Mouse (Mus musculus): ENCODE data around the gene Rxylt1.
A peak's percentile ranks its signal among the peaks of the same experiment; 100 is the strongest.

Gene Rxylt1

DNA sequence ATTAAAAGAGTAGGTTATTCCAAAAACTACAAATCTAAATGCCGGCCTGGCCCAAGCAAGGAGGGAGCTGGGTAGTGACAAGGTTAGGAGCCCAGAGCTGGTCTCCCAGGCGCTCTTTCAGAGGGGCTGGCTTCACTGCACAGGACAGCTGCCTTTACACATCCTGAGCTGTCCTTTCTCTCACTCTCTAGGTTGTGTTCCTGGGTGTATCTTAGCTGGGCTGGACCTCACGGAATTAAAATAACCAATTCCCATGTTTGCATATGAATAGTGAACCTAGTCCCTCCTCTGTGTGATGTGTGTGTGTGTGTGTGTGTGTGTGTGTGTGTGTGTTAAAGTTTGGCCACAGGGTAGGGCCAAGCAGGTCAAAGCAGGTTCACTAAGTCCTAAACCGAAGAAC is 52.2 kb downstream of the Rxylt1 start:
- DNase-seq (ENCODE audit: low spot score in 2 of 2) = no peak

DNA sequence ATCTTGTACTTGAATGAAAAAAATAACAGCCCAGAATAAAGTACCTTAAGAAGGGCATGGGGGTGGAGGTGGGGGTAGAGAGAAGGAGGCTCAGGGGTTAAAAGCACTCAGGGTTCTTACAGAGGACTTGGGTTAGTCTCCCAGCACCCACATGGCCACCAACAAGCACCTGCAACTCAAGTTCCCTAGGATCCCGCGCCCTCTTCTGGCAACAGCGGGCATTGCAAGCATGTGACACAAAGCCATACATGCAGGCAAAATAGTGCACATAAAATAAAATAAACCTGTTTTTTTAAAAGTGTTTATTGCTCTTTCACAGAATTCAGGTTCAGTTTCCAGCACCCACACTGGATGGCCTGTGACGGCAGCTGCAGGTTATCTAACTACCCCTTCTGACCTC is 56.8 kb downstream of the Rxylt1 start:
- peak in 1 of 2 experiments; percentile 8 for DNase-seq (ENCODE audit: low spot score in 2 of 2)

DNA sequence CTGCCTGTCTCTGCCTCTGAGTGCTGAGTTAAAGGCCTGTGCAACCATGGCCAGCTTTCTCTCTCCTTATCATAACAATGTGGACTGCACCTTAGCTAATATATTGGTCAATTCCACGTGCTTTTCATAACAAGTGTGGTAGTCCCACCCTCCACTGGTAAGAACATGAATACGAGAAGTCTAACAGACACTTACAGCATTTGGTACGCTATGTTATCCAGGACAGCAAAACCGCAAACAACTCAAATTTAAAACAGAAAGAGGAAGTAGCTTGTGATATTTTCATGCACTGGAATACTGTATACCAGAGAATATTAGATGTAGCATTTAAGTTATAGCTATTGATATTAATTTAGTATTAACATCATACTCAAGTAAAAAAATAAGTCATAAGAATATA is 57.6 kb downstream of the Rxylt1 start:
- DNase-seq (ENCODE audit: low spot score in 2 of 2) = no peak

DNA sequence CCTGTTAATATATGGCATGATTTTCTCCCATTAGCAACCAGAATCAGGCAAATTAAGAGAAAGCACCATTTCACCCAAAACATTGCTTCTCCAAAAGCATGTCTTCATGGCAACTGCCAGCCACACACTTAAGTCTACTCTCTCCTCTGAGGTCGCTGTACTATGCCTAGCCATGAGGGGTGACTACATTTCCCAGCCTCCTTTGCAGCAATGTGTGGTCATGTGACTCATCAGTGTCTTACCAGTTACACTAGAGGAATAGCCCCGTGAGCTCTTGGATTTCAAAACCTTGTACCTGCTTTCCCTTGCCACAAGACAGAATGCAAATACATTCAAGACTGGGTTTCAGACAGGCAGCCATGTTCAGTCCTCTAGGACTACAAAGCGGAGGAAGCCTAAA is 58.6 kb downstream of the Rxylt1 start:
- no peak for DNase-seq (ENCODE audit: low spot score in 2 of 2)

DNA sequence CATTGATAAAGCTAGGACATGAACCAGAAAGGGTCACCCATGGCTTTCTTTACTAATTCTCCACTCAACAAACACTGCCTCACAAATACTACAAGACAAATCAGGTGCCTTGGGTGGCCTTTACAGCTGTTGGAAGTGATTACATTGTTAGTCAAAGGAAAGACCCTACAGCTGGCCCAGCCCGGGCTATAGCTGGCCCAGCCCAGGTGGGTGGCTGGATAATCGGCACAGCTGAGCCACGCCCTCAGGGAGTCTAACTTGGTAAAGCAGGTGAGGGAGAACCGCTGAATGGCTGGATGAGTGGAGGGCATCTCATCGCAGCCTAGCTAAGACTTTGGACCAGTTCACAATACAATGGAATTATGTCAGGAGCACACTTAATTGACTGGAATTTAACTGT is 63.9 kb downstream of the Rxylt1 start:
- no peak for DNase-seq (ENCODE audit: low spot score in 2 of 2)

DNA sequence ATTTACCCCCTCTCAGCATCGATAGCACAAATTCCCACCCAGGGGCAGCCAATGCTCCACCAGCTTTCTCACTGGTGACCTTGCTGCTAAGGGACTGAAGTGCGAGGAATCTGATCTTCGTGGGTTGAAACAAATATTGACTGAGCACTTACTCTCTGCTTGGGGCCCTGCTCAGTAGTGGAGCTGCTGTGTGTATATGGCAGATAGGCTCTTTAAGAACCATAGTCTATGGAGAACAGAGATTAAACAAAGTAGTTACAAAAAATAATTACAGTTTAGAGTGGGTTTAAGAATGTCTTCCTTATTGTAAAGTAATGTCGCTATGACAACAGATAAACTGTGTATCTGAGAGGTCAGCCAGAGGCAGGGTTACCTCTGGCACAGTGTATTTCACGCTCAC is 66.8 kb downstream of the Rxylt1 start:
- DNase-seq (ENCODE audit: low spot score in 2 of 2) = no peak

DNA sequence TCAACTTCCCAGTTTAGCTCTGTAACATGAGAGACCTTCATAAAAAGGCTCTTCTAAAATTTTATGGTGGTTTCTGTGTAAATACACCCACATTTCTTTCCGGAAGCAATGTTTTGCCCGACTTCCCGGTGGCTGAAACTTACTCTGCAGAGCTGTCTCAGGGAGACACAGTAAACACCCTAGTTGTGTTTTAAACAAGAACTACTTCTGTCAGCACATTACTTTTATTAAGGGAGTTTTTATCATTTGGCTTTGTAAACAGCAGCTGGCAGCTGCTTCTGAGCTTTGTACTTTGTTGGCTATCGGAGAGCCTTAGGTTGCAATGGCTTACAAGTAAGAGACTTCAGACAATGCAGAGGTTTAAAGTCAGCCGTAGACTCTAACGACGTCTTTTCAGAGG is 67.4 kb downstream of the Rxylt1 start:
- no peak for DNase-seq (ENCODE audit: low spot score in 2 of 2)
